Comparison of ENCODE assay signal across 17 mouse cellular contexts in the genomic region with DNA sequence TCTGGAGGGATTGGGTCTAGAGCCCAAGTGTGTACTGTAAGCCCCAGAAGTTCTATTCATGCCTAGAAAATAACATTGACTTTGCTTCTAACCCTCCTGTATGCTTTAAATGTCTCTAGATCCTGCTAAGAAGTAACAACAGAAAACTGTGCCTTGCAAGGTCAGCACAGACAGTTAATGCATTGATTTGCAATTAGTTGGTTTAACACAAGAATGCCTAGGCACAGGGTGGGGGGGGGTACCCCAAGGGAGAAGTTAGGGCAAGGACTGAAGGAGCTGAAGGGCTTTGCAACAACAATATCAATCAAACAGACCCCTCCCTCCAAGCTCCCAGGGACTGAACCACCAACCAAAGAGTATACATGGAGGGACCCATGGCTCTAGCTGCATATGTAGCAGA. TPM values are rescaled to one million over a fixed set of nuclear protein-coding genes. Genes with fewer than 3 reads are reported as not detected.
"Had no signal": no experiment of that assay in that cellular context is flagged by ENCODE, and none has a peak within 500 bp of the region (broad histone marks: within the 10 kb centered on the region; RNA-seq: fewer than 3 reads in every experiment).

No protein-coding gene starts in this region.

- H3K4me3 ChIP-seq: neural tube, embryonic 13.5 days; neural tube, embryonic 15.5 days; stomach, embryonic 15.5 days had no signal

- H3K4me1 ChIP-seq: neural tube, embryonic 15.5 days had no signal

- H3K27me3 ChIP-seq: neural tube, embryonic 13.5 days; neural tube, embryonic 15.5 days; stomach, embryonic 15.5 days had no signal

- H3K9ac ChIP-seq: neural tube, embryonic 13.5 days; neural tube, embryonic 15.5 days; stomach, embryonic 15.5 days had no signal

- DNase-seq: retina, postnatal 1 day; right cerebral cortex, adult 18-20 months; right cerebral cortex, postnatal 14 days; right cerebral cortex, postnatal 25 days; right cerebral cortex, postnatal 4 days; spleen, adult 18-20 months; thymus, adult 18-20 months; thymus, adult 2 months; thymus, postnatal 14 days; thymus, postnatal 25 days; thymus, postnatal 36 days; thymus, postnatal 4 days had no signal

- H3K9me3 ChIP-seq: neural tube, embryonic 13.5 days; neural tube, embryonic 15.5 days; stomach, embryonic 15.5 days had no signal

- H3K36me3 ChIP-seq: neural tube, embryonic 13.5 days; neural tube, embryonic 15.5 days; stomach, embryonic 15.5 days had no signal

- H3K27ac ChIP-seq: neural tube, embryonic 13.5 days; neural tube, embryonic 15.5 days; stomach, embryonic 15.5 days; stomach, postnatal 0 days had no signal

RNA-seq across cellular contexts. Expression of gene Sox11, which starts 47.1 kb away (rescaled TPM):
- total RNA-seq: neutrophil, adult 5-6 weeks had no signal
